Mouse (Mus musculus) intestine, embryonic 15.5 days (tissue): ENCODE measurements at regions not wholly inside any gene's neighbourhood (a gene's known extent, or its start where the extent isn't known, plus 50 kb on each side); places are given as distances from the start of the nearest gene placed in this dataset.
"Not testable (repeated sequence)": the region's sequence is repeated elsewhere in the genome, so short reads cannot be mapped to it uniquely, and the experiment has no call there.

Experiments
- ATAC-seq: fragments of 200-750 bp; cut with Nextera tagmentation; 2 replicates; pipeline ENCODE4 v1.8.0; 2017; ENCODE audit warnings: moderate TSS enrichment, moderate library complexity
- H3K27ac ChIP-seq: fragments of 300-500 bp; sonication (generic); 2 replicates; pipeline ENCODE4 v1.5.1; 2015; ENCODE audit warnings: mild to moderate bottlenecking, inconsistent platforms
- H3K27me3 ChIP-seq: fragments of 300-500 bp; sonication (generic); replicated peaks from 2 replicates; pipeline ENCODE4 v1.6.1; 2015; ENCODE audit warnings: inconsistent platforms
- H3K36me3 ChIP-seq: fragments of 300-500 bp; sonication (generic); 2 replicates; pipeline ENCODE4 v1.6.1; 2015; ENCODE audit warnings: inconsistent platforms
- H3K4me1 ChIP-seq: fragments of 300-500 bp; sonication (generic); replicated peaks from 2 replicates; pipeline ENCODE4 v1.6.1; 2015; ENCODE audit warnings: inconsistent platforms
- H3K4me2 ChIP-seq: fragments of 300-500 bp; sonication (generic); replicated peaks from 2 replicates; pipeline ENCODE4 v1.6.1; 2015; ENCODE audit warnings: mild to moderate bottlenecking, inconsistent platforms
- H3K4me3 ChIP-seq: fragments of 300-500 bp; sonication (generic); replicated peaks from 2 replicates; pipeline ENCODE4 v1.5.1; 2015; ENCODE audit warnings: inconsistent platforms
- H3K9ac ChIP-seq: fragments of 300-500 bp; sonication (generic); 2 replicates; pipeline ENCODE4 v1.6.1; 2015; ENCODE audit warnings: inconsistent platforms
- H3K9me3 ChIP-seq: fragments of 300-500 bp; sonication (generic); 2 replicates; pipeline ENCODE4 v1.6.1; 2016; ENCODE audit warnings: inconsistent platforms
- WGBS: fragments of 180-500 bp; shearing (Covaris S2); methylation state at CpG from one replicate; pipeline ENCODE4 v1.1.7; 2015; 5-methylcytosine and 5-hydroxymethylcytosine counted together

- peak; percentile 45 for ATAC-seq
- H3K4me1 ChIP-seq: no peaks in the 10 kb centered on the region
- H3K4me2 ChIP-seq: no peak overlapping the region
- no peaks in the 10 kb centered on the region for H3K9me3 ChIP-seq
- H3K9ac ChIP-seq: no peak overlapping the region
- WGBS: 50% methylated on average over 1 of the region's 1 CpGs
- H3K36me3 ChIP-seq: no peaks in the 10 kb centered on the region
- no peak overlapping the region for H3K4me3 ChIP-seq
- no peak overlapping the region for H3K27ac ChIP-seq
- H3K27me3 ChIP-seq: no peaks in the 10 kb centered on the region
These were observed 325.8 kb downstream of the Abcc12 start for GRCm38 (mm10) chr8:86254680-86255079.

- no peak for ATAC-seq
- Histone ChIP-seq H3K36me3 (no peaks in the 10 kb centered on the region), H3K27ac (no peak overlapping the region), H3K27me3 (no peaks in the 10 kb centered on the region), H3K4me1 (no peaks in the 10 kb centered on the region), H3K4me3 (no peak overlapping the region), H3K4me2 (no peak overlapping the region), H3K9ac (no peak overlapping the region), H3K9me3 (no peaks in the 10 kb centered on the region)
- WGBS: 65% methylated on average over 4 of the region's 4 CpGs
These were observed 327.7 kb downstream of the Abcc12 start for GRCm38 (mm10) chr8:86252696-86253355.

- no peak for ATAC-seq
- Histone ChIP-seq H3K4me3 (no peak overlapping the region), H3K9ac (no peak overlapping the region), H3K9me3 (no peaks in the 10 kb centered on the region), H3K4me1 (no peaks in the 10 kb centered on the region), H3K27ac (no peak overlapping the region), H3K36me3 (no peaks in the 10 kb centered on the region), H3K4me2 (no peak overlapping the region), H3K27me3 (no peaks in the 10 kb centered on the region)
- 88% methylated on average over 4 of the region's 4 CpGs for WGBS
These were observed 345.8 kb downstream of the Abcc12 start for GRCm38 (mm10) chr8:86234696-86235095.

GRCm38 (mm10) chr8:86231994-86232393 lies 348.5 kb downstream of the Abcc12 start:
- H3K9ac ChIP-seq, ATAC-seq, H3K27me3 ChIP-seq, H3K9me3 ChIP-seq, H3K4me1 ChIP-seq, H3K27ac ChIP-seq, H3K36me3 ChIP-seq, H3K4me2 ChIP-seq, H3K4me3 ChIP-seq: not testable (repeated sequence)
- WGBS: 83% methylated on average over 6 of the region's 6 CpGs

GRCm38 (mm10) chr8:86224851-86225250 lies 355.6 kb downstream of the Abcc12 start:
- WGBS: 66% methylated on average over 4 of the region's 4 CpGs
- H3K4me3 ChIP-seq: no peak overlapping the region

GRCm38 (mm10) chr8:86222715-86223114 lies 357.8 kb downstream of the Abcc12 start:
- Histone ChIP-seq H3K4me1 (no peaks in the 10 kb centered on the region), H3K36me3 (no peaks in the 10 kb centered on the region), H3K9ac (no peak overlapping the region), H3K4me3 (no peak overlapping the region), H3K4me2 (no peak overlapping the region), H3K27ac (no peak overlapping the region), H3K27me3 (no peaks in the 10 kb centered on the region), H3K9me3 (no peaks in the 10 kb centered on the region)
- WGBS: 94% methylated on average over 7 of the region's 7 CpGs
- ATAC-seq: no peak

More at GRCm38 (mm10) chr8:86224851-86225250, 355.6 kb downstream of the Abcc12 start:
- H3K9ac ChIP-seq: no peak overlapping the region
- H3K9me3 ChIP-seq: no peaks in the 10 kb centered on the region
- H3K27me3 ChIP-seq: no peaks in the 10 kb centered on the region
- no peaks in the 10 kb centered on the region for H3K36me3 ChIP-seq
- no peak overlapping the region for H3K4me2 ChIP-seq
- H3K4me1 ChIP-seq: no peaks in the 10 kb centered on the region
- no peak for ATAC-seq
- no peak overlapping the region for H3K27ac ChIP-seq

GRCm38 (mm10) chr8:86222228-86222627 lies 358.3 kb downstream of the Abcc12 start:
- H3K4me3 ChIP-seq: no peak overlapping the region
- 93% methylated on average over 4 of the region's 4 CpGs for WGBS

GRCm38 (mm10) chr8:86214399-86214798 lies 366.1 kb downstream of the Abcc12 start:
- WGBS: 91% methylated on average over 8 of the region's 8 CpGs
- no peaks in the 10 kb centered on the region for H3K4me1 ChIP-seq

More at GRCm38 (mm10) chr8:86222228-86222627, 358.3 kb downstream of the Abcc12 start:
- Histone ChIP-seq H3K36me3 (no peaks in the 10 kb centered on the region), H3K9me3 (no peaks in the 10 kb centered on the region), H3K27ac (no peak overlapping the region), H3K27me3 (no peaks in the 10 kb centered on the region), H3K4me2 (no peak overlapping the region), H3K4me1 (no peaks in the 10 kb centered on the region), H3K9ac (no peak overlapping the region)
- no peak for ATAC-seq

GRCm38 (mm10) chr8:86212461-86212860 lies 368.0 kb downstream of the Abcc12 start:
- no peak overlapping the region for H3K27ac ChIP-seq
- H3K9me3 ChIP-seq: no peaks in the 10 kb centered on the region
- no peaks in the 10 kb centered on the region for H3K36me3 ChIP-seq
- H3K4me2 ChIP-seq: no peak overlapping the region
- no peak overlapping the region for H3K4me3 ChIP-seq
- ATAC-seq: no peak
- no peaks in the 10 kb centered on the region for H3K4me1 ChIP-seq
- no peaks in the 10 kb centered on the region for H3K27me3 ChIP-seq
- H3K9ac ChIP-seq: no peak overlapping the region
- WGBS: 94% methylated on average over 2 of the region's 2 CpGs

More at GRCm38 (mm10) chr8:86214399-86214798, 366.1 kb downstream of the Abcc12 start:
- no peaks in the 10 kb centered on the region for H3K27me3 ChIP-seq
- H3K9ac ChIP-seq: no peak overlapping the region
- ATAC-seq: no peak
- no peak overlapping the region for H3K27ac ChIP-seq
- H3K9me3 ChIP-seq: no peaks in the 10 kb centered on the region
- no peak overlapping the region for H3K4me2 ChIP-seq
- H3K4me3 ChIP-seq: no peak overlapping the region
- H3K36me3 ChIP-seq: no peaks in the 10 kb centered on the region

- WGBS: 49% methylated on average over 5 of the region's 5 CpGs
- no peak overlapping the region for H3K4me3 ChIP-seq
- no peaks in the 10 kb centered on the region for H3K9me3 ChIP-seq
- no peaks in the 10 kb centered on the region for H3K36me3 ChIP-seq
- ATAC-seq: peak; percentile 59; the same call in 1 of the 2 replicates
- H3K27ac ChIP-seq: no peak overlapping the region
- no peaks in the 10 kb centered on the region for H3K4me1 ChIP-seq
- no peaks in the 10 kb centered on the region for H3K27me3 ChIP-seq
- H3K9ac ChIP-seq: no peak overlapping the region
- no peak overlapping the region for H3K4me2 ChIP-seq
These were observed 368.1 kb downstream of the Phkb start for GRCm38 (mm10) chr8:86208812-86209262.

GRCm38 (mm10) chr8:86204421-86205229 lies 363.9 kb downstream of the Phkb start:
- no peak for ATAC-seq
- Histone ChIP-seq H3K9ac (no peak overlapping the region), H3K4me1 (no peaks in the 10 kb centered on the region), H3K36me3 (no peaks in the 10 kb centered on the region), H3K27me3 (no peaks in the 10 kb centered on the region), H3K27ac (no peak overlapping the region), H3K9me3 (no peaks in the 10 kb centered on the region), H3K4me3 (no peak overlapping the region), H3K4me2 (no peak overlapping the region)
- WGBS: 64% methylated on average over 6 of the region's 6 CpGs

- no peak overlapping the region for H3K9ac ChIP-seq
- no peak overlapping the region for H3K27ac ChIP-seq
- H3K4me1 ChIP-seq: no peaks in the 10 kb centered on the region
- no peaks in the 10 kb centered on the region for H3K9me3 ChIP-seq
- ATAC-seq: no peak
- H3K27me3 ChIP-seq: no peaks in the 10 kb centered on the region
- H3K36me3 ChIP-seq: no peaks in the 10 kb centered on the region
- WGBS: 68% methylated on average over 9 of the region's 9 CpGs
- H3K4me2 ChIP-seq: no peak overlapping the region
- no peak overlapping the region for H3K4me3 ChIP-seq
These were observed 362.3 kb downstream of the Phkb start for GRCm38 (mm10) chr8:86203107-86203506.
